Mouse (Mus musculus): ENCODE measurements around the gene Nmnat1. TPM values are rescaled to one million over a fixed set of nuclear protein-coding genes. Genes with fewer than 3 reads are reported as not detected.

The Nmnat1 gene
- polyA plus RNA-seq, 1 experiment from 2014 or later, result 16.2 TPM

GRCm38 (mm10) chr4:149504363-149504762 is 19.4 kb upstream of the Nmnat1 start:
- Histone ChIP-seq H3K9me3 (replicated peaks; ENCODE audit: control insufficient read depth, low read length) (no peaks in the 10 kb centered on the region), H3K27me3 (ENCODE audit: control insufficient read depth, insufficient read depth, low read length) (no peaks in the 10 kb centered on the region), H3K36me3 (ENCODE audit: control insufficient read depth, insufficient read depth, low read length) (peaks cover 2% of the 10 kb centered on the region; the same call in 1 of the 2 replicates), H3K4me2 (no peak overlapping the region), H3K9ac (ENCODE audit: low read depth, low read length) (no peak overlapping the region), H3K4me3 (ENCODE audit: low read depth, low read length) (no peak overlapping the region), H3K27ac (ENCODE audit: low read depth, low read length) (no peak overlapping the region), H3K4me1 (ENCODE audit: control insufficient read depth, insufficient read depth, low read length) (no peaks in the 10 kb centered on the region)
- 86% methylated on average over 5 of the region's 5 CpGs for WGBS (ENCODE audit: insufficient replicate concordance)
- no peak for ATAC-seq (replicated peaks; ENCODE audit: insufficient number of reproducible peaks, low FRiP score, low TSS enrichment)

- Histone ChIP-seq H3K4me1 (ENCODE audit: control insufficient read depth, insufficient read depth, low read length) (no peaks in the 10 kb centered on the region), H3K4me3 (ENCODE audit: low read depth, low read length) (no peak overlapping the region), H3K9me3 (replicated peaks; ENCODE audit: control insufficient read depth, low read length) (no peaks in the 10 kb centered on the region), H3K27me3 (ENCODE audit: control insufficient read depth, insufficient read depth, low read length) (no peaks in the 10 kb centered on the region), H3K36me3 (ENCODE audit: control insufficient read depth, insufficient read depth, low read length) (peaks cover 20% of the 10 kb centered on the region), H3K27ac (ENCODE audit: low read depth, low read length) (no peak overlapping the region), H3K4me2 (no peak overlapping the region), H3K9ac (ENCODE audit: low read depth, low read length) (no peak overlapping the region)
- ATAC-seq (replicated peaks; ENCODE audit: insufficient number of reproducible peaks, low FRiP score, low TSS enrichment), result no peak
- 86% methylated on average over 5 of the region's 5 CpGs for WGBS (ENCODE audit: insufficient replicate concordance)
Measured at GRCm38 (mm10) chr4:149499790-149500189, 14.8 kb upstream of the Nmnat1 start.

- no peaks in the 10 kb centered on the region for H3K4me1 ChIP-seq (ENCODE audit: control insufficient read depth, insufficient read depth, low read length)
Measured at GRCm38 (mm10) chr4:149498901-149499300, 13.9 kb upstream of the Nmnat1 start.

GRCm38 (mm10) chr4:149496612-149497011 is 11.6 kb upstream of the Nmnat1 start:
- H3K4me2 ChIP-seq, result no peak overlapping the region
- 74% methylated on average over 2 of the region's 2 CpGs for WGBS (ENCODE audit: insufficient replicate concordance)
- no peak overlapping the region for H3K4me3 ChIP-seq (ENCODE audit: low read depth, low read length)
- H3K27ac ChIP-seq (ENCODE audit: low read depth, low read length), result no peak overlapping the region
- no peaks in the 10 kb centered on the region for H3K9me3 ChIP-seq (replicated peaks; ENCODE audit: control insufficient read depth, low read length)
- H3K9ac ChIP-seq (ENCODE audit: low read depth, low read length), result no peak overlapping the region
- H3K27me3 ChIP-seq (ENCODE audit: control insufficient read depth, insufficient read depth, low read length), result no peaks in the 10 kb centered on the region
- ATAC-seq (replicated peaks; ENCODE audit: insufficient number of reproducible peaks, low FRiP score, low TSS enrichment), result no peak
- H3K36me3 ChIP-seq (ENCODE audit: control insufficient read depth, insufficient read depth, low read length), result peaks cover 32% of the 10 kb centered on the region
- no peaks in the 10 kb centered on the region for H3K4me1 ChIP-seq (ENCODE audit: control insufficient read depth, insufficient read depth, low read length)

More at GRCm38 (mm10) chr4:149498901-149499300, 13.9 kb upstream of the Nmnat1 start:
- Histone ChIP-seq H3K27me3 (ENCODE audit: control insufficient read depth, insufficient read depth, low read length) (no peaks in the 10 kb centered on the region), H3K27ac (ENCODE audit: low read depth, low read length) (no peak overlapping the region), H3K9ac (ENCODE audit: low read depth, low read length) (no peak overlapping the region), H3K36me3 (ENCODE audit: control insufficient read depth, insufficient read depth, low read length) (peaks cover 24% of the 10 kb centered on the region), H3K9me3 (replicated peaks; ENCODE audit: control insufficient read depth, low read length) (no peaks in the 10 kb centered on the region), H3K4me3 (ENCODE audit: low read depth, low read length) (no peak overlapping the region), H3K4me2 (no peak overlapping the region)
- no peak for ATAC-seq (replicated peaks; ENCODE audit: insufficient number of reproducible peaks, low FRiP score, low TSS enrichment)
- 79% methylated on average over 8 of the region's 8 CpGs for WGBS (ENCODE audit: insufficient replicate concordance)

GRCm38 (mm10) chr4:149491151-149491550 is 6.1 kb upstream of the Nmnat1 start:
- H3K27ac ChIP-seq (ENCODE audit: low read depth, low read length), result no peak overlapping the region
- no peak overlapping the region for H3K4me2 ChIP-seq
- no peak overlapping the region for H3K4me3 ChIP-seq (ENCODE audit: low read depth, low read length)
- no peak overlapping the region for H3K9ac ChIP-seq (ENCODE audit: low read depth, low read length)
- peaks cover 6% of the 10 kb centered on the region; the same call in 1 of the 2 replicates for H3K4me1 ChIP-seq (ENCODE audit: control insufficient read depth, insufficient read depth, low read length)
- H3K27me3 ChIP-seq (ENCODE audit: control insufficient read depth, insufficient read depth, low read length), result no peaks in the 10 kb centered on the region
- ATAC-seq (replicated peaks; ENCODE audit: insufficient number of reproducible peaks, low FRiP score, low TSS enrichment), result no peak
- WGBS (ENCODE audit: insufficient replicate concordance), result 95% methylated on average over 3 of the region's 3 CpGs
- peaks cover 44% of the 10 kb centered on the region for H3K36me3 ChIP-seq (ENCODE audit: control insufficient read depth, insufficient read depth, low read length)
- H3K9me3 ChIP-seq (replicated peaks; ENCODE audit: control insufficient read depth, low read length), result no peaks in the 10 kb centered on the region

- H3K9ac ChIP-seq (ENCODE audit: low read depth, low read length), result no peak overlapping the region
- WGBS (ENCODE audit: insufficient replicate concordance), result 94% methylated on average over 14 of the region's 14 CpGs
- H3K4me2 ChIP-seq, result no peak overlapping the region
- ATAC-seq (replicated peaks; ENCODE audit: insufficient number of reproducible peaks, low FRiP score, low TSS enrichment), result no peak
- H3K27me3 ChIP-seq (ENCODE audit: control insufficient read depth, insufficient read depth, low read length), result no peaks in the 10 kb centered on the region
- no peak overlapping the region for H3K27ac ChIP-seq (ENCODE audit: low read depth, low read length)
- H3K4me1 ChIP-seq (ENCODE audit: control insufficient read depth, insufficient read depth, low read length), result peaks cover 8% of the 10 kb centered on the region; the same call in 1 of the 2 replicates
- H3K36me3 ChIP-seq (ENCODE audit: control insufficient read depth, insufficient read depth, low read length), result peaks cover 35% of the 10 kb centered on the region
- H3K4me3 ChIP-seq (ENCODE audit: low read depth, low read length), result no peak overlapping the region
- H3K9me3 ChIP-seq (replicated peaks; ENCODE audit: control insufficient read depth, low read length), result no peaks in the 10 kb centered on the region
Measured at GRCm38 (mm10) chr4:149489415-149490240, 4.6 kb upstream of the Nmnat1 start.

- no peak overlapping the region for H3K9ac ChIP-seq (ENCODE audit: low read depth, low read length)
- H3K27ac ChIP-seq (ENCODE audit: low read depth, low read length), result no peak overlapping the region
- H3K27me3 ChIP-seq (ENCODE audit: control insufficient read depth, insufficient read depth, low read length), result no peaks in the 10 kb centered on the region
- no peak for ATAC-seq (replicated peaks; ENCODE audit: insufficient number of reproducible peaks, low FRiP score, low TSS enrichment)
- peaks cover 11% of the 10 kb centered on the region; the same call in 1 of the 2 replicates for H3K4me1 ChIP-seq (ENCODE audit: control insufficient read depth, insufficient read depth, low read length)
- H3K4me2 ChIP-seq, result no peak overlapping the region
- H3K36me3 ChIP-seq (ENCODE audit: control insufficient read depth, insufficient read depth, low read length), result peaks cover 29% of the 10 kb centered on the region
- no peaks in the 10 kb centered on the region for H3K9me3 ChIP-seq (replicated peaks; ENCODE audit: control insufficient read depth, low read length)
- H3K4me3 ChIP-seq (ENCODE audit: low read depth, low read length), result no peak overlapping the region
- 92% methylated on average over 12 of the region's 12 CpGs for WGBS (ENCODE audit: insufficient replicate concordance)
Measured at GRCm38 (mm10) chr4:149487729-149488128, 2.7 kb upstream of the Nmnat1 start.

GRCm38 (mm10) chr4:149485825-149486206 is 814 bp upstream of the Nmnat1 start:
- Histone ChIP-seq H3K4me3 (ENCODE audit: low read depth, low read length) (peak overlapping the region; percentile 82), H3K9me3 (replicated peaks; ENCODE audit: control insufficient read depth, low read length) (no peaks in the 10 kb centered on the region), H3K36me3 (ENCODE audit: control insufficient read depth, insufficient read depth, low read length) (peaks cover 17% of the 10 kb centered on the region), H3K9ac (ENCODE audit: low read depth, low read length) (peak overlapping the region; percentile 86), H3K4me2 (peak overlapping the region; percentile 89), H3K27ac (ENCODE audit: low read depth, low read length) (peak overlapping the region; percentile 90), H3K27me3 (ENCODE audit: control insufficient read depth, insufficient read depth, low read length) (no peaks in the 10 kb centered on the region), H3K4me1 (ENCODE audit: control insufficient read depth, insufficient read depth, low read length) (peaks cover 11% of the 10 kb centered on the region; the same call in 1 of the 2 replicates)
- no peak for ATAC-seq (replicated peaks; ENCODE audit: insufficient number of reproducible peaks, low FRiP score, low TSS enrichment)
- 1% methylated on average over 10 of the region's 10 CpGs for WGBS (ENCODE audit: insufficient replicate concordance)

All from heart, embryonic 11.5 days (tissue).